Mouse (Mus musculus) layer of hippocampus, postnatal 25 days (tissue): ENCODE measurements around the gene Ccdc146. TPM values are rescaled to one million over a fixed set of nuclear protein-coding genes. Genes with fewer than 3 reads are reported as not detected.
"Not testable (repeated sequence)": the region's sequence is repeated elsewhere in the genome, so short reads cannot be mapped to it uniquely, and the experiment has no call there.

Experiments
- DNase-seq, 2 experiments: peaks; one replicate each; pipeline ENCODE4 v3.0.0; 2022; ENCODE audit warnings: mixed read lengths in 2 of 2, low spot score in 1 of 2; ENCODE audit errors: extremely low spot score in 1 of 2
- total RNA-seq, 2 experiments: library from RNA; stranded (reverse); gene quantifications; 2 replicates each; pipeline ENCODE4 v1.2.3; 2021

The Ccdc146 gene
- total RNA-seq, 2 experiments from 2014 or later, result 0.20 to 0.47 TPM

DNA sequence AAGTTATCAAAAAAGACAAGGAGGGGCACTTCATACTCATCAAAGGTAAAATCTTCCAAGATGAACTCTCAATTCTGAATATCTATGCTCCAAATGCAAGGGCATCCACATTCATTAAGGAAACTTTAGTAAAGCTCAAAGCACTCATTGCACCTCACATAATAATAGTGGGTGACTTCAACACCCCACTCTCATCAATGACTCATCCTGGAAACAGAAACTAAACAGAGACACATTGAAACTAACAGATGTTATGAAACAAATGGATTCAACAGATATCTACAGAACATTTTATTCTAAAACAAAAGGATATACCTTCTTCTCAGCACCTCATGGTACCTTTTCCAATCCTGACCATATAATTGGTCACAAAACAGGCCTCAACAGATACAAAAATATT, 82.2 kb downstream of the Ccdc146 start:
- DNase-seq, result not testable (repeated sequence)

DNA sequence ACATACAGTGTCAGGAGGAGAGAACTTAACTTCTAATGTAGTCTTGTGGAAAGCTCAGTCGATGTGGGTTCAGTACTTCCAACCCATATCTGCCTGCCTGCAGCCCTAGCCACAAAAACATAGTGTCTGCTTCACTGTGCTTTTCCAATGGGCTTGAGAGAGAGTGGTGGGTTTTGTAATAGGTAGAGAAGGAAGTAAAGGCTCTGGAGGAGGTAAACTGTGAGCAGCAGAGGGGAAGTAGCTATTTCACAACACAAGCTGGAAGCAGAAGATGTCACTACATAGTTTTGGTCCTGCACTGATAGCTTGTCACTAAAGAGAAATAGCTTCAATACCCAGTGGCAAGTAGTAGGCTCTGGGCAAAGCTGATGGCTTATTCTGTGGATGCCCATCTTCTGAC, 92.4 kb downstream of the Ccdc146 start:
- DNase-seq, result no peak

DNA sequence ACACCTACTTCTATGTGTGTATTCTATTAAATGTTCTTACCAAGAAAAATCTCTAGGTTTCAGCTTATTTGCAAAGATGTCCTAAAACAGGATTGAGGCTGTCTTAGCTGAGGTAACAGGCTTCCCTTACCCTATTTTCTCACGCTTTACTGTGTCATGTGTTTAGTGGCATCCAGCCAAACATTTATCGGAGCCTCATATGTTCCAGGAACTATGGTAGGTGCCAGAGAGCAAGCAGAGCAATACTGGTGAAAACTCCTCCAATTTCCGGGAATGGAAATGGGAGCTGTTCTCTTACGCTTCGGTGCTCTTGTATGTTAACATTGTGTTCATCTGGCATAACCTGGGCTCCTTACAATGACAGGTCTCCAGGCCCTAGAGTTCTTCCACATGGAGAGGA, 92.8 kb downstream of the Ccdc146 start:
- no peak for DNase-seq

DNA sequence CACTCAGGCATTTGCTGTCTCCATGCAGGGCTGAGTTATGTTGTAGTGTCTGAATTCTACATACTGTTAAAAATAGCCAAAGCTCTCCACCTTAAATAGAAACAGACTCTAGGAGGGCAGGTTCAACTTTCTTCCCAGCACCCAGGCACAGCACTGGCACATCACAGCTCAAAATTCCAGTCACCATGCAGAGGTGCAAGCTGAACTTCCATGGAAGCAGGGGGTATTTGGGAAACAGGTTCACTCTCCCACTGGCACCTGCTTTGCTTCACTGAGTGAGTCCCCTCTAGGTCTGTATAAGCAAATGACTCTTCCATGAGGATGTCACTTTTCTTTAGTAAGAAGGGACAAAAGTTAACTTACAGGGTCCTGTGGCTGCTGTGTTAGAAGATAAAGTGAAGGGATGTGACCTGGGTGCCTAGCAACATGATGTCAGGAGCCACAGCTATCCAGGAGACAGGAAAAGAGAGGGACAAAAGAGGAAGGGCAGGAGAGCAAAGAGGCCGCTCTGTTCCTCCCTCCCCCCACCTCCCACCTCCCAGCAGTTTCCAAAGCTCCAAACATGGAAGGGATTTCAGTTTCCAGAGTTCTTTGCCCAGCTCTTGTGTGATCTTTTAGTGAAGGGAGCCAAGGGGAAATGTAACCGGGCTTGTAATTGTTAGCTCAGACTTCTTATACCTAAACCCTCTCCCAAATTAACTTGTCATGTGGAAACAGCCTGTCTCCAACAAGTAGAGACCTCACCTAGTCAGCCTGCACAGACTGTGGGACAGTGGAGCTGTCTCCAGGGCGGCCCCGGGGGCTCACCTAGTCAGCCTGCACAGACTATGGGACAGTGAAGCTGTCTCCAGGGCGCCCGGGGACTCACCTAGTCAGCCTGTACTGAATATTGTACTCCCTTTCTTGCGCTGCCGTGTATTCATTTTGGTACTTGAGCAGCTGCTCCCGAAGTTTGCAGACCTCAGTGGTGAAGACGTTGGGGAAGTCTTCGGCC, 94.5 kb downstream of the Ccdc146 start:
- DNase-seq, result no peak

DNA sequence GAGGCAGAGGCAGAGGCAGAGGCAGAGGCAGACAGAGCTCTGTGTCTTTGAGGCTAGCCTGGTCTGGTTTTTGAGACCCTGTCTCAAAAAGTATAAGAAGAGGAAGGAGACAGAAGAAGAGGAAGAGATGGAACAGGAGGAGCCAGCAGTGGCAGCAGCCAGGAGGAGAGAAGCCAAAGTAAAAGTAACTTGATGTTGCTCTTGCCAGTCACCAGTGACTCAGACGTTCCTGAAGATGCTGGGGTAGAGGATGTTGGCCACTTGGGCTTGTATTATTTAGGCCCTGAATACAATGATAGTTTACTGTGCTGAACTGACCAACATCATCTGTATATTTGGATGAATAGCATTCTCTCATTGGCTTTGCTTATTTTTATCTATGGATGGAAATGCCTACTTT, 95.9 kb downstream of the Ccdc146 start:
- DNase-seq, result no peak

DNA sequence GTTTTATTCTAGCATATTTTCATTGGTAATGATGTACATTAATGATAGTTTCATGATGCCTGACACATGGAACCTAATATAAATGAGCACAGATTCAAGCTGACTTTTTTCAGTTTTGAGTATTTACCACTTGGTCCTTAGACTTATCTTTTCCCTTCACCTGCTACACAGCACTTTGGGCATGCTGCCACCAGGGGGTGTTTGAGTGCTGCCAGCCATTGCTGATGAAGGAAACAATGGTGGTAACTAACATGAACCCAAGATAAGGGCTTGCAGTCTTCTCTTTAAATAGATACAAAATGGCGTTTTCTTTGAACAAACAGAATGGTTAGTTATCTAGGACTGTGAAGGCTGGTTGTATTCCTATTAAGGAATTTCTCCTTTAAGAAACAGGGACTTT, 98.0 kb downstream of the Ccdc146 start:
- peak; percentile 15 to 55 for DNase-seq

DNA sequence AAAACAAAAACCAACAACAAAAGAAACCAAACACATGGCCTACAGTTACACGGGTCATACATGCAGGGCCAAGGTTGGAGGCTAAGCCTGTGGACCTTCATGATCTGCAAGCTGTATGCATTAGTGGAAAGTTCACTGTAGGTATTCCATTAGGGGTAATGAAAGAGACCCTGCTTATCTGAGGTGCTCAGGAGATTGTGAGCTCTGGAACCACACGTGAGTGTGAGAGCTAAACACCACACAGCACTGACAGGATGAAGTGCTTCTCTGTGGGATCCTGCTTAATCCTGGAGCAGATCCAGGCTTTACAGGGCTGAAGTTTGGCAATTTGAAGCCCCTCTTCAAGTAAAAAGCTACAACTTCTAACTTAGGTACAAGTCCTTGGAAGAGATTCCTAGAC, 104.3 kb downstream of the Ccdc146 start:
- DNase-seq, result no peak

DNA sequence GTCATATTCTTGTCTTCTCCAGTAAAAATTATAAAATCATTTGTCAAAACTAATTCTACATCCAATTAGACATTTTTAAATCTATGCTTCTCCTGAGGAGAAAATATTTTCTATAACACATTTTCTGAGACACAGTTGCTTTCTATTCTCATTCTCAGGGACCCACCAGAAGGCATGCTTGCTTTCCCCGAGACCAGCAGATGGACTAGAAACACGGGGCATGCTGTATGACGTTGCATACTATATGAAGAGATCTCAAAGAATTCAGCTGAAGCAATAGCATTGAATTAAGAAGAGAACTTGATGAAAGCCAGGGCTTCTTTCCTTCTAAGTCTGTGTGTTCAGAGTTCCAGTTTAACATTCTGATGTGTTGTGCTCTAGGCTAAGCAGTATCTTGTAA, 109.8 kb downstream of the Ccdc146 start:
- DNase-seq, result no peak

DNA sequence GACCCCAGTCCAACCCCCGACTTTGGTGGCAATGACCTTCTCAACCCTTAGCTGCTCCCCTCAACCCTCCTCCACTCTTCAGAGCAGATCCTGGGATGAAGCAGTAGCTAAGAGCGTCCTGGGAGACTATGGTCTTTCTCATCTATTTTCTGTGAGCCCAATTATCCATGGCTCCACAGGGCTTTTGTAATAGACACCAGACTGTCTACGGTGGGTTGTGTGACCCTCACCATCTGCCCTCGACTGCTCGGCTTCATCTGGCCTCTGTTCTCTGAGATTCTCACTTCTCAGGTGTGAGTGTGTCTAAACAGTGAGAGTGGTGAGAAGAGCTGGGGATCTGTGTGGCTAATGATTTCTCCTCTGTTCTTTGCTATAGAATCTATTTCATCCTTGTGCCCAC, 117.3 kb downstream of the Ccdc146 start:
- DNase-seq, result no peak

DNA sequence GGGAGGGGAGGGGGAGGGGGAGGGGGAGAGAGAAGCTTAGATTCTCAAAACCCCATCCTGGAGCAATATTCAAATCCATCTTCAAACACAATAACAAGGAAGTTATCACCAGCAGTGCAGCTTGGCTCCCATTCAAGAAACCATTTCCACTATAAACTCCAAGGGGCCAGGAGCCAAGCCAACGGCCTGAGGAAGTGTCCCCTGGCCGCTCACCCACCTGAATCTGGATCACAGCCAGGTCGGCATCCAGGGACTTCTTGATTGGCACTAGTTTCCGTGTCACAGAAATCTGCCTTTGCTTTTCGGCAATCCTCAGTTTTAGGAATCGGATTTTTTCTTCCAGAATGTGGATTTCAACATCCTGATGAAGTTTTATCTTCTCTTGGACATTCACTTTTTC, 123.5 kb downstream of the Ccdc146 start:
- no peak for DNase-seq

DNA sequence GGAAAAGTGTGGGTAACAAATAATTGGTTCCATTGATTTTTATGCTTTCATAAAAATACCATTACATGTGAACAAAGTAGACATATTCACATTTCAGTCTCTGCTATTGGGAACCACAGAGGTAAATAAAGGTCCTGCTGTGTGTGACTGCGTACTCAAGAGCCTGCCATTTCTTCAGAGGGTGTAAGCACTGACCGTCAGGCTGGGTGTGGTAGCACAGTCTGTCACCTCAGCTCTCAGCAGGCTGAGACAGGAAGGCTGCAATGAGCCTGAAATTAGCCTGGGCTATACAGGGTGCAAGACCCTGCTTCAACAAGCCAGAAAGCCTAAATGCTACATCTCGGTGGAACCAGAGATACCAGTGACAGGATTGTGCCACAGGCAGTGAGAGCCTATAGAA, 124.4 kb downstream of the Ccdc146 start:
- no peak for DNase-seq

DNA sequence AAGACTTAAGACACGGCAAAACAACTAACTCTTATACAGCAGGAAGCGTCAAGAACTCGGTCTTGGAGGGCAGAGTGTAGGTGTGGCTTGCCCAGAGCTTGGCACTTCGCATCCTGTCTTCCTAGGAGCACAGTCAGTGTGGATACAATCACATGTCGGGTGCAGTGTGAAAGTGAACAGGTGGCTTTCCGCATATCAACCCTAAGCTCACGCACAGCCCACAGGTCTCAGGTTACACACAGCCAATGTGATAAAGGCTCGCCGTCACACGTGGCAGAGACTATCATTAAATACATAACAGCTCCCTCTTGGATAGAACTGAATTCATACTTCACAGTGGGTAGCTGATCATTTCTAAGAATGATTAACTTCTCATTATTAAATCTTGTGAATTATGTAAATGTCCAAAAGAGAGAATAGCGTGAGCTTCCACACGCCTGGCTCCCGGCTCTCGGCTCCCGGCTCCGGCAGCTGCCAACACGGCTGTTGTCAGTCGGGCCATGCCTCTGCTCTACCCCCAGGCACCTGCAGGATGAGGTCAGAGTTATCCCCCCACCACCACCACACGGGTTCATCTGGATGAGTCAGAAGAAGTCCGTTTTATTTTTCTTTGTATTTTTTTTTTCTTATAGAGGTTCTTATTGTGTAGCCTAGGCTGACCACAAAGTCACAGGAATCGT, 125.3 kb downstream of the Ccdc146 start:
- DNase-seq, result no peak

DNA sequence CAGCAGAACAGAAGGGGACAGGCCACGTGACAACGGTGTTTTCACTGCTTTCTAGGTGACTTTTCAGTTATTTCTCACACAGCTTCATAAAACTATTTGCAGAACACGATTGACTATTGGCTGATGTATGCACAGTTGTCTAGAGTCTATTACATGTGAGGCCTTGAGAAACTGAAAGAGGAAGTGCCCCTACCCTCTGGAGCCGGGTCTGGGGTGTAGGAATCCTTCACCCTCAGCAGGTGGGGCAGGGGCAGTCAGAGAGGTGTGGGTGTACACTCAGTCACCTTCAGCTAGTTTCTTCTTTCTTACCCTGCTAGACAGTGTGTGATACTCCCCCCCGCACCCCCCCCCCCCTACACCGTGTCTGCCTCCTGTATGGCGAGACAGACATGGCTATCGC, 128.8 kb downstream of the Ccdc146 start:
- DNase-seq, result no peak

DNA sequence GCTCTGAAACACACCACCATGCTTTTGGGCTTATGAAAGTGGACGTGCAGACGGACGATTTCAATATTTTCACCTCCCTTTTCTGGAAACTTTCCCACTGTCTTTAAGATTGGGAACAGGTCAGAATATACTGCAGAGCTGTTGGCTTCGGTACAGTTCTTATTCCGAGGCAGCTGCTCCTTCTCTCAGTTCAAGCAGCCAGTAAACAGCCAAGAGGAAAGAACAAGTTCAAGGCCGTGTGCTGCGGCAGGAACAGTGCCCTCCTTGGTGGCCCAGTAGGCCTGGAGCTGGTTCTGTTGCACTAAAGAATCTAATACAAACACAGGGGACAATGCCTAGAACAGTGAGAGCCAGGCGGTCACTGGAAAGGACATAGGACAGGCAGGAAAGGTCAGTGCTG, 133.9 kb downstream of the Ccdc146 start:
- DNase-seq, result no peak

DNA sequence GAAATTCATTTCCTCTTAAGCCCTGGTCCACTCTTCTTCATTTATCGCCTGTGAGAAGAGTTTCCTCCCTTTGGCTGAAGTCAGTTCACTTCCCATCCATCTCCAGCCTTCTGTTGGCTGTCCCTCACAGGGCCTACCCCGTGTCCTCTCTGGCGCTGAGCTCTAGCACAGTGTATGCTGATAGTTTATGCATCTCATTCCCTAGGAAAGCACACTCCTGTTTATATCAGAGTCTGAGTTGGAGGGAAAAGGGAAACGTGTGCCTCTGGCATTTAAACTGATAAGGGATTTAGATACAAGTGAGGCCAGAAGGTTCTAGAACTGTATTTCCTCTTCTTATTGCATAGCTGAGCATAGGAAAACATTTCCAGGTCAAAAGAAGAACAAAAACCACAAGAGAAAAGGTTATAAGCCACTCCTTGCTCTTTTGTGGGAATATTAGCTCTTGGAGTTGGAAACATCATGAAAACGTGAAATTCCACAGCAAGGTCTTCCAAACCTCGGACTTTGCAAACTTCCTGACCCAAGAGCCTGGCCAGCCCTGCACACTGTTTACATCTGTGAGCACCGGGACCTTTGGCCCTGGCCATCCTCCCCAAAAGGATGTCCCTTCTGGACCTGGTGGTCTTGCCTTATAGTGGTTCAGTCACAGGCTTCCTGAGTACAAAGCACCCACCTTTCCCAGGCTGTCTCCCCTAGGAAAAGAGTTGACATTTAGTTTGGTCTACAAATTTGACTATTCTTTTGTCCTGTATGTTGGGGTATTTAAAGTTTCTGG, 135.6 kb downstream of the Ccdc146 start:
- DNase-seq, result no peak

DNA sequence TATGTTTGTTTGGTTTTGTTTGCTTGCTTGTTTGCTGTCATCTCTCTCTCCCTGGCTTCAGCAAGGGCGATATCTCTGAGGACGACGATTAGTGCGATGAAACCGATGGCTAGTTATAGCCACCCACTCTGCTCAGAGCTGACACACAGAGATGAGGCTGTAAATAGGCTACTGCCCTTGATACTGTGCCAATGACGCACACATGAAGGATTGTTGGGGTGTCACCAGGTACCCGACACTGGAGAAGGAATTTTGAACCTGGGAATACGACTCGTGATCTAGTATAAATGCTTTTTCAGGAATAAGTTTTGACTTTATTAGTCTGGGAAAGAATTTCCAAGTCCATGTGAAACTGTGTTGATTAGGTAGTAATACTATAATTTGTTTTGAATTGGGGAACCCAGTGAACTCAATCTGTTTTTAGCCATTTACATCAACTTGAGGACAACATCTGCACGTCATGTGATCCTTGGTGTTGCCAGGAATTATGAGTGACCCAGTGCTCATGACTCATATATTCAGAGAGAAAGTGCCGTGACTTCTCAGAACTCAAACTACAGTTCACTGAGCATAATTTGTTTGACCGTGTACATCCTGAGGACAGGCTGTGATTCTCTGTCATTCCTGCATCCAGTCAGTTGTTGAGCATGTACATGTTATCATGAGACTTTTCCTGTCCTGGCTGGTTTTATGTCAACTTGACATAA, 141.0 kb downstream of the Ccdc146 start:
- DNase-seq, result no peak

DNA sequence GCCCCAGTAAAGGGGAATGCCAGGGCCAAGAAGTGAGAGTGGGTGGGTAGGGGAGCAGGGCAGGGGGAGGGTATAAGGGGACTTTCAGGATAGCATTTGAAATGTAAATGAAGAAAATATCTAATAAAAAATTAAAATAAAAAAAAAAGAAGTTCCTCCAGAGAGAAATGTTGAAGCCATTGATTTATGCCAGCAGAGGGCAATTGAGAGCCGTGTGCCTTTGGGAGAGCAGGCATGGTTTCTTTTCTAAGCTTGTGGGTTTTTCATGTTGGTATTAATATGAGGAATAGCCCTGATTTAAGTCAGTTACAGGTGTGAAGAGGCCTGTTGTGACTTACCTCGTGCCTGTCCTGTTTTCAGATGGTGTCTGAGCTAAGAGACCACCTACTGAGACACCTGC, 146.8 kb downstream of the Ccdc146 start:
- not testable (repeated sequence) for DNase-seq

DNA sequence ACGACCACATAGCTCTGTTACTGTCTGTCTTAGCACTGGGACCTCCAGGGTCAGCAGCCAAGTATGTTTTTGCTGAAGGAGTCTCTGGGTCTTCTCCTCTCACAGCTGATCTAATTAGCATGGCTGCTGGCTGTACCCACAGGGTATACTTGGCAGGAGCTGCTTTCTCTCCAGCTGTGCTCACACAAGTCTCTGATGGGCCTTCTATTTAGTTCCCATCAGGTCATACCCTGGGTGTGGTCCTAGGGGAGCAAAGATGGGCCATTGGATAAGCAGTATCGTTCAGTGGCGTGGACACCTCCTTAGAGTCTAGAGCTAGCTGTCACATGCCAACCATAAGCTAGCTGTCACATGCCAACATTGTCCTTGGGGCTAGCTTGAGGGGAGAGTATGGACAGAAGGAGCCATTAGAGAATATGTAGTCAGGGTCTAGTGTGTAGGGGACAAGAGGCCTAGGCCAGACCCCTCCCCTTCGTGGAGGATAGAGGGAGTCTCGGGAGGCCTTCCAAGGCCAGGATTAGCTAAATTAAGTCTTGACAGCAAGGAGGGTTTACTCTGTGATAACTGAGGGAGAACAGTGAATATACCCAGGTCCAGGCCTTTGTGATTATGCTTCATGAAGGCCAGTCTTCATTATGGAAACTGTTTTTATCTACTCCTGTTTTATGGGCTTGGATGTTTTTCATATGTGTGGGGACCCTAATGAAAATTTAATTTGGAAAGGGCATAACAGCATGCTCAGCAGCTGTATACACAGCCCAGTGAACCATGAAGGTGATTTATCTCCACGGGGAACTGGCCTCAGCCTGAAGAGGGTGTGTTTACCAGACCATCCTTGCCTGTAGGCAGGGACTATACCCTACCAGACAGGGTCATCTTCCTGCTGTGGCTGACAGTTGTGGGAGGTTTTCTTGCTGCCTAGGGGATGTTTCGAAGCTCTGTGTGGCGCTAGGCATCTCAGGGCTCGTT, 152.8 kb downstream of the Ccdc146 start:
- no peak for DNase-seq

DNA sequence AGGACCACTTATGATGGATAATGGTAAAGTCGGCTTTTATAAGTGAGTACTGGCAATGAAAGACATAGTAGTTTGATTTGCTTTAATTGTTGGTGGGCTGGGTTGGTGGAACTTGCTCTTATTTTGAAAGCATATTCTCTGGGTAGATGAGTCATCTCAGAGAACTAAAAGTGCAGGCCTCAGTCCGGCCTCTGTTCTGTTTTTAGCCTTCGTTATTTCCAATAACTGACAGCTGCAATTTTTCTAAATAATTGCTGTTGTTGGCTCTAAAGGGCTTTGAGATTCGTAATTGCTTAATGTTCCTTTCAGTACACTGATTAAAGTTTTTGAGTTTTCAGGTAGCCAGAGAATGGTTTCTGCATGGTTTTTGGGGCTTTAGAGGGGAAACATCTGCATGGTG, 153.7 kb downstream of the Ccdc146 start:
- no peak for DNase-seq
